Mouse (Mus musculus) embryonic fibroblast, embryonic 13.5 days (primary cell): ENCODE data around the gene 4930469K13Rik.
A peak's percentile ranks its signal among the peaks of the same experiment; 100 is the strongest.

ENCODE experiments used
- CTCF ChIP-seq: IDR thresholded peaks from 2 replicates; pipeline ENCODE4 v1.5.1; 2011; ENCODE audit warnings: mild to moderate bottlenecking, control low read depth, low read length, moderate library complexity, borderline replicate concordance; ENCODE audit not compliant: insufficient read depth
- POLR2A ChIP-seq: IDR thresholded peaks from 2 replicates; pipeline ENCODE4 v1.6.1; 2011; ENCODE audit warnings: low read depth, mild to moderate bottlenecking, control low read depth, low read length, moderate library complexity

- TF ChIP-seq POLR2A: no peak
- TF ChIP-seq CTCF: 0 out of 2 replicates have a peak, but pooled peaks have one; percentile 8
Measured at GRCm38 (mm10) chr11:34001938-34002592, 96.3 kb downstream of the 4930469K13Rik start.
